Mouse (Mus musculus) spleen, postnatal 4 days (tissue): ENCODE results near the gene Pias3.
"Not testable (repeated sequence)": the region's sequence is repeated elsewhere in the genome, so short reads cannot be mapped to it uniquely, and the experiment has no call there.

Experiments
- DNase-seq, 2 experiments: peaks; one replicate each; pipeline ENCODE4 v3.0.0; 2022; ENCODE audit warnings: low spot score in 2 of 2

Gene Pias3

GRCm38 (mm10) chr3:96696198-96696765 is at the start of gene Pias3:
Gene Pias3, plus strand, starts transcription at chr3:96696384.
- DNase-seq = peak; percentile 70 to 83

- no peak for DNase-seq
Measured at GRCm38 (mm10) chr3:96647365-96647764, 48.8 kb upstream of the Pias3 start.

GRCm38 (mm10) chr3:96660901-96661300 is 35.3 kb upstream of the Pias3 start:
- no peak for DNase-seq

DNA sequence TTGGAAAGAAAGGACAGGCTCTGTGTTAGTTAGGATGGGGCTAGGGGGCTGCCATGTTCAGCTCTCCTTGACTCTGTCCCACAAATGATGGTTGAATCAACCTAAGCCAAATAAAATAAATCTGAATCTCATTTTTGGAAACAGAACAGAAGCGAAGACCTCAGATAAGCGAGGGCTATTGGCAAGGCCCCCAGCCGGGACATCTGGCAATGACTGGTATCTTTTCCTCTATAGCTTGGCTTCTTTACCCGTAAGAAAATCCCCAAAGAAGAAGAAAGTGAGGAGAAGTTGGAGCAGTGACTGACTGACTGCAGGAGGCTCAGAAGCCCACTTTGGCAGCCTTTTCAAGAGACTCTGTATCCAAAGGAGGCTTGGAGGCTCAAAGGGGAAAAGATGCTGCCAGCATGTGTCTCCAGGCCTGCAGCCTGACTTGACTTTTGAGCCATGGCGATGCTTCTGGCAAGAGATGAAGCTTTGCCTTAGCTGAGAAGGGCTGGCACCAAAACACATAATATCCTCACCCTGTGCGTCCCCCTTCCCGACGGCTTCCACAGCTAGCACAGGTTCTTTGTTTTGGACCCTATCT is 33.4 kb upstream of the Pias3 start:
- no peak for DNase-seq

DNA sequence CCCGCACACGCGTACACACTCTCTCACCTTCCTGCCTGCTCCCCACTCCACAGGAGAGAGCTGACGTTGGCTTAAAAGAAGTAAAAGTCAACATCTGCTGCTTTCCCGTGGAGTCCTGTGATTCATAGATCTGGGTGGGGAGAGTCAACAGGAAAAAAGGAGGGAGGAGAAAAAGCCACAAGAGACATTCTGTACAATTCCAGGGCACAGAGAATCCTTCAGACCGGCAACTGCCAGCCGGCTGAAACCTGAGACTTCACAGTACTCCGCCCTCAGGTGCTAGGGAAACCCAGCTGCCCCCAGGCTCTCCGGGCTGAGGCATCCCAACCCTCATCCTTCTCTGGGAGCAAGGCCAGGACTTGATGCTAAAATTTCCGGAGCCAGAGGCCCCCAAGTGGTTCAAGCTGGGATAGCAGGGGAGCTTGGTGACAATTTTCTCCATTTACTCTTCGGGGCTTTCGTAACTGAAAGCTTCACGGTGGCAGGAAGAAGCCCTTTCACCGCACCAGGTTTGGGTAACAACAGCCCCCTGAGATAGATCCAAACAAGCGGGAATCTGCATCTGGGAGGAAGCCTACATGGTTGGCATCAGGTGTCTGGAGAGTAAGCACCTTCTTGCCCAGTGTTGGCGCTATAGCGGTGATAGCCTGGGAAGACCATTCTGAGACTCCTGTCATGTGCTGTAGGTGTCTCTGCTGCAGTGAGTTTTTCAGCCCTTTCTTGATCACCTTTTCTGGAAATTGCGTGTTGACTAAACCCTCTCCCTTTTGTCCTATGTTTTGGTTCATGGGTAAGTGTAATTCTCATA is 32.5 kb upstream of the Pias3 start:
- peak; percentile 54 to 83 for DNase-seq

DNA sequence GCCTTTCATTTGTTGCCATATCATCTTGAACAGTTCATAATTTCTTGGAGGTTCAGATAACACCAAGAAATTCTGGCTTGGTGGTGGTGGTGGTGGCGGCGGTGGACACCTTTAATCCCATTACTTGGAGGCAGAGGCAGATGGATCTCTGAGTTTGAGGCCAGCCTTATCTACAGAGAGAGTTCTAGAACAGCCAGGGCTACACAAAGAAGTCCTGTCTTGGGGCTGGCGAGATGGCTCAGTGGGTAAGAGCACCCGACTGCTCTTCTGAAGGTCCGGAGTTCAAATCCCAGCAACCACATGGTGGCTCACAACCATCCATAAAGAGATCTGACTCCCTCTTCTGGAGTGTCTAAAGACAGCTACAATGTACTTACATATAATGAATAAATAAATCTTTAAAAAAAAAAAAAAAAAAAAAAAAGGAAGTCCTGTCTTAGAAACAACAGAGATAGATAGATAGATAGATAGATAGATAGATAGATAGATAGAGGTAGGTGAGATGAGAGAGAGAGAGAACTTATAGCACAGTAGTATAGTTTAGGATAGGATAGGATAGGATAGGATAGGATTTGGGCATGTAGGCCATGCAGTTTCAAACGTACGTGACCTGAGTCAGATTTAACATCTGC is 30.3 kb upstream of the Pias3 start:
- DNase-seq = not testable (repeated sequence)

GRCm38 (mm10) chr3:96666916-96667315 is 29.3 kb upstream of the Pias3 start:
- no peak for DNase-seq

DNA sequence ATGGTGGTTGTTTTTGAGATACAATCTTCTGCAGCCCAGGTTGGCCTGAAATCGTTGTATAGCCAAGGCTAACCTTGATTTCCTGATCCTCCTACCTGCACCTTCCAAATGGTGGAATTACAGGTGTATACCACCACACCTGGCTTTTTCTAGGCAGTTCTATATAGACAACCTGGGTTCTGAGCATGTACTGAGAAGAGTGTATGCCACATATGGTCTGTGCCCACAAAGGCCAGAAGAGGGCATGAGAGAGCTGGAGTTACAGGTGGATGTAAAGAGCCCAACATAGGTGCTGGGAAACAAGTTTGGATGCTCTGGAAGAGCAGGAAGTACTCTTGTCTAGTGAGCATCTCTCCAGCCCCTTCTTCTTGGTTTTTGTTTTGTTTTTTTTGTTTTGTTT is 28.9 kb upstream of the Pias3 start:
- DNase-seq = no peak

DNA sequence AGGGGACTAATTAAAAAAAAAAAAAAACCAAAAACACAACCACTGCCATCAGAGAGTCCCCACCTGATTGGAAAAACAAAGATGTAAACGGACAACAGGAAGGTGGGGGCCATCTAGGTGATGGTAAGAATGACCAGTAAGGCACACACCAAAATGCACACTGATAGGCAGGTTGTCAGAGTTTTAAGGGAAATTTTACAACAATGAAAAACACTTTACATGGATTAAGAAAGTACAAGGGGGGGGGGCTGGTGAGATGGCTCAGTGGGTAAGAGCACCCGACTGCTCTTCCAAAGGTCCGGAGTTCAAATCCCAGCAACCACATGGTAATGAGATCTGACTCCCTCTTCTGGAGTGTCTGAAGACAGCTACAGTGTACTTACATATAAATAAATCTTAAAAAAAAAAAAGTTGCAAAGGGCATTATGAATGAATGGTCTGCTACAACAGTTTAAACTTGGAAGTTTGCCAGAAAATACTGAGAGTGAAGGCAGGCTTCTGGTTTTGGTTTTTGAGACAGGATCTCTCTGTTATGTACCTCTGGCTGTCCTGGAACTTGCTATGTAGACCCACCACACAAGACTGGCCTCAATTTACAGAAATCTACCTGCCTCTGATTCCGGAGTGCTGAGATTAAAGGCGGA is 27.6 kb upstream of the Pias3 start:
- DNase-seq = no peak

DNA sequence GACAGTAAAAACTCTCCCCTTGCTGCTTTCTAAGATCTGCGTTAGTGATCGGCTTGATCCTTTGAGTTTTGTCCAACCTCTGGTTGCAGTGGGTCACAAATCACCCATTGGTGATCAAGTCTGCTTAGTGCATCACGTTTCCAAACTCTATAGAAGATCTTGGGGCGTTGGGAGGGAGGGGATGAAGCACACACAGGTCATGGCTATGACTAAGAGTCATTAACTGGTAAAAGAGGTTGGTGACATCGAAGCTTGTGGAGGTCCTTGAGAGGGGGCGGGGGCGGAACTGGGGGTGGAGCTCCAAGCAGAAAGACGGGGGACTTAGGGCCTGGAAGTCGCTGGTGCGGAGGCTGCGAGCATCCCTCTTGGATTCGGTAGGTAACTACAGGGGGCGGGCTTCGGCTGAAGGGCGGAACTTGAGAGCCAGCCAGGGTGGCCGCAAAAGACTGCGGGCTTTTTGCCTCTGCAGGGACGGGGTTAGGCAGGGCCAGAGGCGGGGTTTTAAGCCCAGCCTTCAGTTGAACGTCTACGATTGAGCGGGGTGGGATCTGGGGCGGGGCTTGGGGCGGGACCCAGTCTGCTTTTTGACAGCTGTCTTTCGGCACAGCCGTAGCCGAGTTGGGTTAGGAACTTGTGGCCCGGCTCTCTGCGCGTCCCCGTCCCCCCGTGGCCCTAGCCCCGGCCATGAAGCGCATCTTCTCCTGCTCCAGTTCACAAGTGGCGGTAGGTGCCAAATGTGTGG is 26.3 kb upstream of the Pias3 start, which contains the start of gene Ankrd35:
Gene Ankrd35, plus strand, starts transcription at position 405 of the 742 bp plus-strand sequence.
- peak; percentile 72 to 83 for DNase-seq

- DNase-seq = no peak
Measured at GRCm38 (mm10) chr3:96671519-96671918, 24.7 kb upstream of the Pias3 start.

GRCm38 (mm10) chr3:96673514-96673913 is 22.7 kb upstream of the Pias3 start:
- no peak for DNase-seq

- no peak for DNase-seq
Measured at GRCm38 (mm10) chr3:96674442-96674841, 21.7 kb upstream of the Pias3 start.

- no peak for DNase-seq
Measured at GRCm38 (mm10) chr3:96675171-96675570, 21.0 kb upstream of the Pias3 start.

GRCm38 (mm10) chr3:96675690-96676089 is 20.5 kb upstream of the Pias3 start:
- DNase-seq = no peak

- DNase-seq = no peak
Measured at GRCm38 (mm10) chr3:96678456-96678855, 17.7 kb upstream of the Pias3 start.

GRCm38 (mm10) chr3:96679159-96679674 is 17.0 kb upstream of the Pias3 start:
- no peak for DNase-seq

- no peak for DNase-seq
Measured at GRCm38 (mm10) chr3:96680269-96680956, 15.8 kb upstream of the Pias3 start.

- DNase-seq = no peak
Measured at GRCm38 (mm10) chr3:96683496-96683895, 12.7 kb upstream of the Pias3 start.

DNA sequence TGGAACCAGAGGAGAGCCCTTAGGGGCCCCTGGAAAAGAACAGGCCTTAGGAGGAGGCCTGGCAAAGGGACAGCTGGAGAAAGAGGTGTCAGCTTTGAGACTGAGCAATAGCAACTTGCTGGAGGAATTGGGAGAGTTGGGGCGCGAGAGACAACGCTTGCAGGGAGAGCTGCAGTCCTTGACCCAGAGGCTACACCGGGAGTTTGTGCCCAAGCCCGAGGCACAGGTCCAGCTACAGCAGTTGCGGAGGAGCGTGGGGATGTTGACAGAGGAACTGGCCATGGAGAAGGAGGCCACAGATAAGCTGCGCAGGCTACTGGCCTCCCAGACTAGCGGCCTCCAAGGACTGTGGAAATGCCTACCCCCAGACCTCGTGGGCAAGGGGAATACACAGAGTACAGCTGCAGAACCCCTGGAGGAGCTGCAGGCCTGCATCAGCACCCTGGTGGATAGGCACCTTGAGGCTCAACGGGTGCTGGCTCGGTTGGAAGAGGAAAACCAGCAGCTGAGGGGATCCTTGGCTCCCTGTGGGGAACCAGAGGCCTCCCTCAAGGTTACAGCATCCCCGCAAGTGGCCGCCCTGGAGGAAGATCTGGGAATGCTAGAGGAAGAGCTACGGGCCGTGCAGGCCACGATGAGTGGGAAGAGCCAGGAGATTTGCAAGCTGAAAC is 11.9 kb upstream of the Pias3 start:
- no peak for DNase-seq
